Mouse (Mus musculus) cerebellum, adult (tissue): ENCODE results near the gene Rinl.
A peak's percentile ranks its signal among the peaks of the same experiment; 100 is the strongest.

Source experiments
- ATAC-seq: cut with Nextera tagmentation; 2 replicates; pipeline ENCODE4 v1.9.2; 2017; ENCODE audit warnings: mild to moderate bottlenecking, moderate library complexity, mixed read lengths; ENCODE audit not compliant: insufficient number of reproducible peaks, low FRiP score, low TSS enrichment

Gene Rinl

DNA sequence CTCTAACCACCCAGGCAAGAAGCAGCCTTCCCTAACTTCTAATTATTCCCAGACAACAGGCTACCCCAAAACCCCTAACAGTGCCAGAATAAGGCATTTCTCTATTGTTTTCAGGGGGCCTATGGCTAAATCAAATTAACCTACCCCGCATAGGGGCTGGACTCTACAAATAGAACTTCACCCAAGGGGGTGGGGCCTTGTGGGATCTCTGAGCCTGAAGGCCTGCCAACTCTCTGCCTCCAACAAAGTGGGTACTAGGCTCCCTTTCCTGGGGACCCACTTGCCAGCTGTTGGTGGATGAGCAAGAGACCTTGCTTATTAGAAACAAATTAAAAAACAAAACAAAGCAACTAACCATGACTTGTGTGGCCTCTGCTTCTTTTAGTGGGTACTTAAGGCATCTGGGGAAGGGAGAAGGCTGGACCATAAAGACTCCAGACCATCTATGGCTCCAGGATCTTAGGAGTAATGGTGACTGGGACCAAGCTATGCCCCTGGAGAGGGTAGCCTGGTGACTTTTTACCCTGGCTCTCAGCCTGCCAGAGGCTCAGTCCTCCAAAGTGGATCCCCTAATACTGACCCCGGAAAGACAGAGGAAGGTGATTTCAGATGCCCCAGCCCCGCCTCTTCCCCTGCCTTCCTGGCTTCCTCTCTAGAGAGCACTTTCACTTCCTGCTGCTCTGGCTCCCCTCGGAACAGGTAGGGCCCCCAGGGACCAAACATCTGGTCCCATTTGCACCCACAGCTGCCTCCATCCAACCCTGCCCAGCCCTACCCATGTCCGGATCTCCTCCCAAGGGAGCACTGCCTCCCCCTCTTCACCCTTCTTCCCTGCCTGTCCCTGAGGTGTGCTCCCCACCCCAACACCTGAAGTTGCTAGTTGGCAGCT, at the start of gene Rinl:
TSS of gene Rinl (plus strand) at position 663 of the 889 bp plus-strand sequence.
- ATAC-seq: no peak

DNA sequence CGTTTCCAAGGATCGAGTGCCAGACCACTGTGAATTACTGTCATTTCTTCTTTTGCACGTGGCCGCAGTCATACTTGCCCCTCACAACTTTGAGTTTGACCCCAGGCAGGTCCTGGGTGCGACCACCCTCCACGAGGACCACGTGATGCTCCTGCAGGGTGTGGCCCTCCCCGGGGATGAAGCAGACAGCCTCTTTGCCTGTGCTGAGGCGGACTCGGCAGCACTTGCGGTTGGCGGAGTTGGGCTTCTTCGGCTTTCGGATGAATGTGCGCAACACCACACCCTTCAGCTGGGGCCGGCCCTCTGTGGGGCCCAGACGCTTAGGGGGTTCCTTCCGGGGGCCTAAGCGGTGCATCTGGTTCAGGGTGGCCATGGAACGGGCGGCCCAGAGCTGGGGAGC, 48.9 kb upstream of the Rinl start:
- ATAC-seq: no peak

DNA sequence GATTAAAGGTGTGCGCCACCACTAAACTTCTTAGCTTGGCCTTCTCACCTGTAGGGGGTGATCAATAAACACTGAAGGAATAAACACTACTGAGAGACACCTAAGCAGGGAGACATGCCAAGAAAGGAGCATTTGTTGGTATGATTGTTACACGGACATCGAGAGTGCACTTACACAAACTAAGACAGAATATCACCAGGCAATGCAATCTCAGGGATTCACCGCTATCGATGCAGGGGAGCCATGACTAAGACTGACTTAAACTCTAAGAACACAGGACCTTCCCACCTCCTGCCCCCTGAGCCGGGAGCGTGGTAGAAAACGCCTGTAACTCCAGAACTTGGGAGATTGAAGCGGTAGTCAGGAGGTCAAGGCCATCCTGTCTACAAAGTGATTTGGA, 47.8 kb upstream of the Rinl start:
- no peak for ATAC-seq

DNA sequence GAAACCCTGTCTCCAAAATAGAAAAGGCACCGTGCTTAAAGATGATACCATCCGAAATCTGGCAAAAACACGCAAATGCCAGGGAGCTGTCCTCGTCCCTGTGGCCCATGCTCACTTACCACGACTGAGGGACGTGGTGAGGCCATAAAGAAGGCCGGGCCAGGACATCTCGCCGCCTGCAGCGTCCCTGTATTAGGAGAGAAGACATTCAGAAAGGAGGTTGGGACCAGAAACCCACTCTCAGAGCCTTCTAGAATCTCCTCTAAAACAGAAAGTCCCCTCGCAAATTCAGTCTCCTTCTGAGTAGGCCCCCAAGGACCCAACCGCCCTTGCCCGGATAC, 47.4 kb upstream of the Rinl start:
- 0 out of 2 replicates have a peak, but pooled peaks have one; percentile 3 for ATAC-seq

DNA sequence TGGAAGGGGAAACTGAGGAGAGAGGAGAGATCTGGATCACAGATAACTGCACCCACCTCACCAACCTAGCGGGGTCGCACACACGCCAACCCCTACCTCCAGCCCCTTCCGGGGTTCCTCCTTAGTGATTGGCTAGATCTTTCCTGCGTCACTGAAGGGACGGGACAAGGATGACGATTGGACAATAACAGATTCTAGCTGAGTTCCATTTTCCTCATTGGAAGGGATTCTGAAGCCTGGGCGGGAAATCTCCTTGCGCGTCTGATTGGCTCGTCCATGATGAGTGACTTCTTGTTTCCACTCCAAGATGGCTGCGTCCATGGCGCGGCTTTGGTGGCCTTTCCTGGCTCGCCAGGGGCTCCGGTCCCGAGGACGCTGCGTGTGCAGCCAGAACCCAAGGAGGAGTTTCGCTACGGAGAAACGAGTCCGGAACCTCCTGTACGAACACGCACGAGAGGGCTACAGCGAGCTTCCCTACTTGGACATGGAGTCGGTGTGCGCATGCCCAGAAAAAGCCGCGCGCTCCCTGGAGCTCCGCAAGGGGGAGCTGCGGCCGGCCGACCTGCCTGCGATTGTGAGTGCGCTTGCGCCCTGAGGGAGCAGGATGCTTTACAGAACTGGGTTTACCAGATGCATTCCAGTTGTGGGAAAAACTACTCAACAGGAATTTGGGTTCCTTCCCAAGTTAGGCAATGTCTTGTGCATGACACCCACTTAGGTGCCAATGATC, 46.9 kb upstream of the Rinl start, which contains the start of the genes Mrps12 and Sars2:
TSS of gene Mrps12 (minus strand) at position 112 of the 730 bp plus-strand sequence.
TSS of gene Sars2 (plus strand) at position 284 of the 730 bp plus-strand sequence.
- peak; percentile 97 for ATAC-seq

DNA sequence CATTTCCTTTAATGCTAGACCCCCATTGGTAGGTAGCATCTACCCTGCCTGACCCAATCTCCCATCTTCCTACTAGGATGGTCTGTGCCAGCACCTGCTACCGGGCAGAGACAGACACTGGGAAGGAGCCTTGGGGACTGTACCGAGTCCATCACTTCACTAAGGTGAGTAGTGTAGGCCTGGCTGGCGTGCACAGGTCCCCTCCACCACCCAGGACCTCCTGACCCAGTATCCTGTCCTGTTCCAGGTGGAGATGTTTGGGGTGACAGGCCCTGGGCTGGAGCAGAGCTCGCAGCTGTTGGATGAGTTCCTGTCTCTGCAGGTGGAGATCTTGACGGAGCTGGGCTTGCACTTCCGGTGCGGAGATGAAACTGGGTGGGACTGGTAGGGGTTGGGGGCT, 38.8 kb upstream of the Rinl start:
- ATAC-seq: no peak

DNA sequence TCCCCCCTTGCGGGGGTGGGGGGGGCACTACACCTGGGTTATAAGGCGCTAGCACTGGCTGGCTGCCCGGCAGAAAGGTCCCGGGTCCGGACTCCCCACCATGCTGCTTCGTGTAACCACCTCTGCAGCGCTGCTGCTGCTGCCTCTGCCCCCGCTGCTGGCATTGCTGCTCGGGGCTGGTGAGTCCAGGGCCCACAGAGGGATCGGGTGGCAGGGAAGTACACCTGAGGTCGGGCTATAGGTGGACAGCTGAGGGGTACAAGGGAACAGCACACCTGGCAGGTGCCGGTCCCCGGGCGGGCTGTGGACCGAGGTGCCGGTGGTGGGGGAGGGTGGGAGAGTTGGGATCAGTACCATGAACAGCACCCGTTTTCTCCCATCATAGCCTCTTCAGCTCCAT, 32.7 kb upstream of the Rinl start, which contains the start of gene Ccer2:
TSS of gene Ccer2 (plus strand) at position 96 of the 400 bp plus-strand sequence.
- ATAC-seq: no peak

DNA sequence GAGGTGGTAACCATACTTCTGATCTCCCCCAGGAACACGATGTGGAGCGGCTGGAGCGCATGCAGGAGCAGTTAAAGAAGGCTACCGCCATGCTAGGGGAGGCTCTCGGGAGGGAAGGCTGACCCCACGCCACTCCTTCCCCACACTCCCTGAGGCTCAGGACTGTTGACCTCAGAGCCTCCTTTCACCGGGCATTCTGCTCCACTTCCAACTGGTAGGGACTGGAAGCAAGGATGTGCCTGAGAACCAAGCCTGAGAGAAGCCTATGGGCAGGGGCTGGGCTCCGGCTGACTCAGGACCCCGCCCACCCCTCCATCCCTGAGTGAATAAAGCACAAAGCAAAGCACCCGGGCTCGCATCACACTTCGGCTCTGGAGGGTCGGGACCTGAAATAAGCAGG, 30.1 kb upstream of the Rinl start:
- no peak for ATAC-seq

DNA sequence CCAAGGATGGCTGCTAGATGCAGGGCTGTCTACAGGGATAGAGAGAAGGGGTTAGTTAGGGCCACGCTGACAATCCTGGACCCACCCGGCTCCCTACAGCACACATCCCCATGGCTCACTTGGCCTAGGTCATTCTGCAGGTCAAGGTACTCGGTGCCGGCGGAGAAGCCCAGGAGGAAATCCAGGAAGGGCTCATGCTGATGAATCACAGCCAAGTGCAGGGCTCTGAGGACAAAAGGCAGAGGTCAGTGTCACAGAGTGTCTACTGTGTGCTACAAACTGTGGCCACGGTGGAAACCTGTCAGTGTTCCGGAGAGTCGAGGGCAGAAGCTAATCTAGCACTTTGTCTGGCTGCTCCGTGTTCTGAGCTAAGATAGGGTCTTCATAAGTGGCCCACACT, 26.9 kb upstream of the Rinl start:
- no peak for ATAC-seq

DNA sequence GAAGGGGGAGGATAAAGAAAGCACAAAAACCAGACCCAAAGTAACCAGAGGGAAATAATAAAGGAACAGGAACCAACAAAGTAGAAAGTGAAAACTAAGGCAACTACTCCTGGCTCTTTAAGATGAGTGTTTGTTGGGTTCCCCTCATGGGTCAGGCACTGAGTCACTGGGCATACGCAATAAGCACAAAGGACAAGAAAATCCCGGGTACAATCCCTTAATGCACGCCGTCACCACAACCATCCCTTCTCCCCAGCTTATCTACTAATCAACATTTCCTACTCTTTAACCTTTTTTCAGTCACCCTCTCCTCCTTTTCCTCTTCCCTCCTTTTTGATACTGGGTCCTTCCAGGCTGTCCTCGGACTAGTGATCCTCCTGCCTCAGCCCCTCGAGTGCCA, 23.6 kb upstream of the Rinl start:
- no peak for ATAC-seq

DNA sequence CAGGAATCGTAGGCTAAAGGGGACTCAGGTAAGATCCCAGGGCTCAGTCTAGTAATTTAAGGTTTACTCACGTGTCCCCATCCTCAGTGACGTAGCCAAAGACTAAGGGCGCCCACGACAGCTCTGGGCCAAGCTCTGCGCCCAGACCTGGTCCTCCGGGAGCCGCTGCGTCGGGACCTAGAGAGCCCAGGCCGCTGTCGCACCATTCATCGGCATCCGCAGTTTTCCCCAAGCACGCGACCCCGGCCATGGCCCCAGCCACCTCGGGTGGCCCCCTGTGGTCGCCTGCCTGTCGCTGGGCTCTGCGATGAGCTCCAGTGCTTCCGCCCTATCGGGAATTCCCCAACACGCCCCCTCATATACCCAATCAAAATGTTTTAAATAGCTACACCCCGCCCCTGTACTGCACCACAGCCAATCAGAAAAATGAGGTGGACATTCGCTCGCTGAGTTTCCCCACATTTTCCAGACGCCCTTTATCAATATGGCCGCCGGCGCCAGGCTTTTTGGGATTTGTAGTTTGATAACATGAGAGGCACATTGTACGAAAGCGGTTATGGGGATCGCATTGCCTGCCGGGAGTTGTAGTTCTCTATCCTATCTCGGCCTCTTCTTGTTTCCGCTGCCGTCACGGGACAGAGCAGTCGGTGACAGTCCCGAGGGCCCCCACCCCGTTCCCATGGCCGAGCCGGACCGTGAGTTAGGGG, 22.4 kb upstream of the Rinl start, which contains the start of gene Sirt2:
TSS of gene Sirt2 (plus strand) at position 563 of the 707 bp plus-strand sequence.
- peak; percentile 92 for ATAC-seq

DNA sequence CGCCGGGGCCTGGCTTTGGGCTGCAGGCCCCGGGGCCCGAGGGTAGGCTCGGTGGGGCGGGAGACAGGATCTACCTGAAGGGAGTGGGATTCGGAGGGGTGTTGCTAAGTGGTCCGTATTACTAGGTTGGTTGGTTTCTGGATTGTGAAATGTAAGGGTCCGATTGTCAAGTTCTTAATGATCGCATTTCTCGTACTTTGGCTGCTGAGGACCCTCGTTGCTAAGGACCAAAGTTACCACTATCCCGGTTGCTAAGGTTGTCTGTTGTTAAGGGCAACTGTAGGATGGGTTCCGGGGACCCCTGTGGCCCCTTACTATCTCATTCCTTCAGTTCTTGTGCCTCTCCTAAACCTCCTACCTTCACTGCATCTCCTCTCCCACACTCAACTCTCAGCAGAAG, 21.9 kb upstream of the Rinl start:
- ATAC-seq: no peak

DNA sequence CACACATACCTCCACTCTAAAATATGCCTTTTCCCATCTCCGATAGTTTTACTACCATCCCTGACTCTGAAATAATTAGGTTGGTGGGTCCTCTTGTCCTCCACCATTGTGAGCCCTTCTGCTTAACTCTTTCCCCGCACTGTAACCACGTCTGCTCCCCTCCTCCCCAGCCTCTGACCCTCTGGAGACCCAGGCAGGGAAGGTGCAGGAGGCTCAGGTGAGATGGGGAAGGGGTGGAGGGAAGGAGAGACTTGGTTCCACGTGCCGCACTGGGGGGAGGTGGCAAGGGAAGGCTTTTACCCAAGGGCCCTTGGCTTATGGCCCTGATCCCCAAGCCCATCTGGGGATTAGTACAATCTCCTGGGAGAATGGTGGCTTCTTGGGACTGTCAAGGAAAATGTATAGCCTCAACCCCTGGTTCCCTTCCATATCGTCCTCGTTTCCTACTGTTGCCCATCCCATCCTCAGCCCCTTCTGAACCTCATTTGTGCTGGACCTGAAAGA, 21.3 kb upstream of the Rinl start, which contains the start of gene Nfkbib:
TSS of gene Nfkbib (minus strand) at position 51 of the 504 bp plus-strand sequence.
- no peak for ATAC-seq

DNA sequence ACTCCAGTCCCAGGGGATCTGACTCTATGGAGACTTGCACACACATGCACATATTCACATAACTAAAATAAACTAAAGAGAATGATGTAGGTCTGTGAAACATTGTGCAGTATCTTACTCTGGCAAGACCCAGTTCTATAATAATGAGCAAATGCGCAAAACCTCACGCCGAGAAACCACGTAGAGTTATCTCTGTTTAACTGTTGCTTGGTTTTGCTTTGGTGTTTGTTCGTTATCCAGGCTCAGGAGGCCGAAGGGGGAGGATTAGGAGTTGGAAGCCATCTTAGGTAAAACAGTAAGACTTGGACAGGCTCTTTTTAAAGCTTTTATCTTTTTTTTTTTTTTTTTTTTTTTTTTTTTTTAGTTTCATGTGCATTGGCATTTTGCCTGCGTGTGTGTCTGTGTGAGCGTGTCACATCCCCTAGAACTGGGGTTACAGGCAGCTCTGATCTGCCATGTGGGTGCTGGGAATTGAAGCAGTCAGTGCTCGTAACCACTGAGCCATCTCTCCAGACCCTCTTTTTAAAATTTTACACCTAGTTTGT, 19.3 kb upstream of the Rinl start:
- ATAC-seq: no peak

DNA sequence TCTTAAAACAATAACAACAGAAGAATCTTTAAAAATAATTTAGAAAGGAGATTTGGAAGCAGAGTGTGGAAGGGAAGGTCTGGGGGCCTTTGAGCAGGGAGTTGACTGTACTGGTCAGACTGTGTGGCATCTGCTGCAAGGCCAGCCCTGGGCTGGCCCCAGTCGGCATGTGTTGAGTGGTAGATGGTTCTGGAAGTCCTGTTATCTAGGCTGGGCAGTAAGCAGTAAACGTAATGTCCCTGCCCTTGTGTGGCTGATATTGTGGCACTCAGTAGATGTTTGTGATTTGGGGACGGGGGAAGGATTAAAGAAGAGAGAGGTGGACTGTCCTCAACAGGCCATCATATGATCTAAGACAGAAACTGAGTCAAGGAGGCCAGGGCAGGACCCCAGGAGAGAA, 18.5 kb upstream of the Rinl start:
- no peak for ATAC-seq

DNA sequence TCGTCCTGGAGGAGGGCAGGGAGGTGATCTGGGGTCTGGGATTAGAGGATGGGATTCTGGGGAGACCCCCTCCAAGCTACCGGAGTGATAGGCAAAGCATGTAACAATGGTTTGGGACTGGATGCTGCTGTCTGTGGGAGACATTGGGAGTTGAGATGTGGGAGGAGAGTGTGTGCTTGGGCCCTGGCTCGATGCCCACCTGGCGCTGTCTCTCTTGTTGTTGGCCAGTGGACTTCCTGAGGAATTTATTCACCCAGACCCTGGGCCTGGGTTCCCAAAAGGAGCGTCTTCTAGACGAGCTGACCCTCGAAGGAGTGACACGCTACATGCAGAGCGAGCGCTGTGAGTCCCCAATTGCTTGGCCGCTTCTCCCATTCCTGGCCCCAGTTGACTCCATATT, 16.9 kb upstream of the Rinl start:
- ATAC-seq: no peak

DNA sequence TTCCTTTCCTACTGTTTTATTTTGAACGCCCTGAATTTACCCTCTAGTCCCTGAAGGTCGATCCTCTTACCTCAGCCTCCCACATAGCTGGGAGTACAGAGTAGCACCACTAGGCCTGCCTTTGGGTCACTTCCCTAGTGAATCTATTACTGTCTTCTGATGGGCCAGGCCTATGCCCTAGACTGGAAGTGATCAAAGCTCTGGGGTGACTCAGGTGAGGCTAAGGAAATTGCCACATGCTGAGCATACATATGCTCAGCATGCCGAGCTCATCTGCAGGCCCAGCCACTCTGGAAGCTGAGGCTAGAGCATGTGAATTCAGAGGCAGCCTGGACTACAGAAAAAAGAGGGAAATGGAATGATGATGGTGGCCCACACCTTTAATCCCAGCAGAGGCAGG, 15.6 kb upstream of the Rinl start:
- ATAC-seq: peak; percentile 63; the same call in 1 of the 2 replicates

DNA sequence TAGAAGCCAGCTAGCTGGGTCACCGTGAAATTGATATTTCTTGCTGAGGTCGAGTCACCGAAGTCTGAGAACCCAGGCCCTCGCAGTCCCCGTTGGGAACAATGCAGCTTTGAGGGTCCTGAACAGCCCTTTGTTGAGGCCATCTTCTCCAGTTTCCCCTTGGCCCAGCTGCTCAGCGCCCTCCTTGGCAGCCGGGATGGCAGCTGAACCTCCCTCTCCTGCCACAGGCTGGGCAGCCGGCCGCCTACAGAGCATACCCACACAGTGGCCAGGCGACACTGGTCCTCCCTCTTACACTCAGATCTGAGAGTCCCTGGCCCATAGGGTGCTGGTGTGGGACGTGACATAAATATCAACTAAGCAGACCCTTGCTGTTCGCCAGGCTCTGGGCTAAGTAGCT, 14.6 kb upstream of the Rinl start:
- ATAC-seq: no peak

DNA sequence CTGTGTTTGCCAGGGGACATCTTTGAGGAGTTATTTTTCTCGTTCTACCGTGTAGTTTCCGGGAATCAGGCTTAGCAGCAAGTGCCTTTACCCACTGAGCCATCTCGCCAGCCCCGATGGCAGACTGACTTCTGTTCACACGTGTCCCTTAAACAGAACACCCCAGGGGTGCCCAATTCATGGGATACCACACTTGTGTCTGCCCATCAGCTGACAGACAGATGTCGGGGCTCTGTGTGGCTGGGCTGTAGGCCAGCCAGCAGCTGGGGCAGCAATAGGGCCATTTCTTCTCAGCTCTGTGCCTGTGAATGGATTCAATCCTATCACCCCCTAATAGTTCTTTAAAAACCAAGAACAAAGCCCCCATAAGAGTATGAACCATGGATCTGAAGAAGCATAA, 13.6 kb upstream of the Rinl start:
- no peak for ATAC-seq

DNA sequence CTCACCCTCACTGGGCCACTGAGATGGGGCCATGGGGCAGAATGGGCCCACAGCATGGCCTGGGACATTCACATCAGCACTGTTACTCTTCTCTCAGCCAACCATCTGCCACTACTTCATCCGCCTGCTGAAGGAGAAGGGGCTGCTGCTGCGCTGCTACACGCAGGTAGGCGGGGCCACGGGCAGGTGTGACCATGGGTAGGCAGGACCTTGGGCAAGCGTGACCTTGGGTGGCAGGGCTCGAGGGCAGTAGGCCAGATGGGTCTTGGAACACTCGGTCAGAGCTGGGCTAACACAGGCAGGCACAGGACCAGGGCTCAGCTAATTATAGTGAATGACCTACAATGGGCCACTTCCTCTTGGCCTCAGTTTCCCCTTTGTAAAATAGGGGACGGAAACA, 9.9 kb upstream of the Rinl start:
- ATAC-seq: no peak
